In genomic region chrX:70384917-70385275, GRCm38 (mm10) we compare ENCODE assay signal across 8 mouse cellular contexts. TPM values are rescaled to one million over a fixed set of nuclear protein-coding genes. Genes with fewer than 3 reads are reported as not detected.
DNase-seq lines count a peak whose midpoint lies in the region; ATAC-seq and TF ChIP-seq lines count a peak whose summit lies in the region.

No protein-coding gene starts in this region.

- 35% methylated on average over 3 of the region's 3 CpGs for WGBS in heart, embryonic 15.5 days
- 50% methylated on average over 3 of the region's 3 CpGs for WGBS in hindbrain, embryonic 10.5 days
- 47% methylated on average over 3 of the region's 3 CpGs for WGBS in midbrain, embryonic 10.5 days

- no peaks in the 10 kb centered on the region for H3K9me3 ChIP-seq in heart, embryonic 15.5 days (replicated peaks)
- H3K9me3 ChIP-seq in G1E (replicated peaks), result no peaks in the 10 kb centered on the region
- H3K9me3 ChIP-seq in hindbrain, embryonic 10.5 days, result no peaks in the 10 kb centered on the region
- no peaks in the 10 kb centered on the region for H3K9me3 ChIP-seq in midbrain, embryonic 10.5 days (replicated peaks)

- no peak for ATAC-seq in heart, embryonic 15.5 days (replicated peaks; ENCODE audit: insufficient number of reproducible peaks, insufficient read depth, low FRiP score, low read depth)
- no peak for ATAC-seq in G1E (ENCODE audit: extremely low read depth, insufficient number of reproducible peaks, low FRiP score, poor library complexity, severe bottlenecking)

- peak overlapping the region; percentile 62 for H3K4me3 ChIP-seq in heart, embryonic 15.5 days
- peak overlapping the region; percentile 73 for H3K4me3 ChIP-seq in G1E (ENCODE audit: low read depth, low read length)
- H3K4me3 ChIP-seq in hindbrain, embryonic 10.5 days, result peak overlapping the region; percentile 60
- peak overlapping the region; percentile 63 for H3K4me3 ChIP-seq in midbrain, embryonic 10.5 days

- H3K9ac ChIP-seq in heart, embryonic 15.5 days, result peak overlapping the region; percentile 38; the same call in 1 of the 2 replicates

- no peaks in the 10 kb centered on the region for H3K27me3 ChIP-seq in heart, embryonic 15.5 days
- H3K27me3 ChIP-seq in G1E (ENCODE audit: insufficient read depth, low read length), result 0 out of 2 replicates have a peak, but pooled peaks cover 3% of the 10 kb centered on the region
- no peaks in the 10 kb centered on the region for H3K27me3 ChIP-seq in hindbrain, embryonic 10.5 days (ENCODE audit: insufficient read depth, poor library complexity, severe bottlenecking)
- no peaks in the 10 kb centered on the region for H3K27me3 ChIP-seq in midbrain, embryonic 10.5 days (ENCODE audit: low read depth, poor library complexity, severe bottlenecking)

- no peaks in the 10 kb centered on the region for H3K36me3 ChIP-seq in heart, embryonic 15.5 days
- peaks cover 21% of the 10 kb centered on the region for H3K36me3 ChIP-seq in G1E (replicated peaks)
- peaks cover 6% of the 10 kb centered on the region for H3K36me3 ChIP-seq in hindbrain, embryonic 10.5 days
- H3K36me3 ChIP-seq in midbrain, embryonic 10.5 days, result peaks cover 5% of the 10 kb centered on the region; the same call in 1 of the 2 replicates

- peaks cover 7% of the 10 kb centered on the region; the same call in 1 of the 2 replicates for H3K4me1 ChIP-seq in heart, embryonic 15.5 days (replicated peaks)
- H3K4me1 ChIP-seq in G1E (ENCODE audit: insufficient read depth, low read depth, low read length), result peaks cover 9% of the 10 kb centered on the region
- peaks cover 7% of the 10 kb centered on the region; the same call in 1 of the 2 replicates for H3K4me1 ChIP-seq in hindbrain, embryonic 10.5 days (replicated peaks)
- peaks cover 8% of the 10 kb centered on the region for H3K4me1 ChIP-seq in midbrain, embryonic 10.5 days

- TF ChIP-seq CTCF in G1E (IDR thresholded peaks at IDR 0.05; ENCODE audit: low read depth, low read length), result no peak

- no peak for DNase-seq in heart, adult 8-10 months (ENCODE audit: low spot score)
- no peak for DNase-seq in G1E (ENCODE audit: low spot score)
- no peak for DNase-seq in hindbrain, embryonic 10.5 days (ENCODE audit: low spot score)
- no peak for DNase-seq in midbrain, embryonic 10.5 days (ENCODE audit: low spot score)
- DNase-seq in embryo, embryonic 10 days (ENCODE audit: low spot score), result no peak
- DNase-seq in adrenal gland, postnatal 10 days, result no peak
- DNase-seq in c-Kit-positive CD71-positive TER-119-positive erythroid progenitor cells, embryonic 14.5 days (ENCODE audit: low spot score), result no peak

- H3K4me2 ChIP-seq in heart, embryonic 15.5 days, result peak overlapping the region; percentile 53

- peak overlapping the region; percentile 82; the same call in 1 of the 2 replicates for H3K27ac ChIP-seq in heart, embryonic 15.5 days
- H3K27ac ChIP-seq in hindbrain, embryonic 10.5 days, result peak overlapping the region; percentile 86
- H3K27ac ChIP-seq in midbrain, embryonic 10.5 days (replicated peaks), result peak overlapping the region; percentile 82

RNA-seq across cellular contexts. Expression of gene 1110012L19Rik, which starts 0.8 kb away (rescaled TPM):
- polyA plus RNA-seq in heart, embryonic 15.5 days (2015; fragmentation: Nextera tagmentation; extraction: Ambion mirVana), result 25.9 and 27.3 TPM in 2 replicates
- total RNA-seq in heart, adult 8-10 months (2022), result 10 to 100 TPM; 15.3 to 17.5 (median 16.2) TPM
- 3.2 and 5.1 TPM in 2 replicates for total RNA-seq in G1E (2014; fragmentation: Nextera tagmentation)
- total RNA-seq in G1E (2017), result 30.7 and 32.2 TPM in 2 replicates
- 0.47 and 0.50 TPM in 2 replicates for polyA plus RNA-seq in G1E (2012)
- polyA plus RNA-seq in hindbrain, embryonic 10.5 days (2016; fragmentation: Nextera tagmentation; extraction: Ambion mirVana), result 27.4 and 31.3 TPM in 2 replicates
- polyA plus RNA-seq in midbrain, embryonic 10.5 days (2016; fragmentation: Nextera tagmentation; extraction: Ambion mirVana), result 24.9 and 29.8 TPM in 2 replicates
- total RNA-seq in adrenal gland, postnatal 10 days (2021), result 10 to 100 TPM; 19.6 to 22.0 TPM

RNA-seq across cellular contexts. Expression of gene Ids, which starts 20.0 kb away (rescaled TPM):
- 1.5 and 1.6 TPM in 2 replicates for polyA plus RNA-seq in heart, embryonic 15.5 days (2015; fragmentation: Nextera tagmentation; extraction: Ambion mirVana)
- 10 to 100 TPM; 22.4 to 27.2 (median 25.5) TPM for total RNA-seq in heart, adult 8-10 months (2022)
- total RNA-seq in G1E (2014; fragmentation: Nextera tagmentation), result 22.1 and 24.5 TPM in 2 replicates
- total RNA-seq in G1E (2017), result 8.4 and 9.8 TPM in 2 replicates
- 1.6 and 2.1 TPM in 2 replicates for polyA plus RNA-seq in G1E (2012)
- polyA plus RNA-seq in hindbrain, embryonic 10.5 days (2016; fragmentation: Nextera tagmentation; extraction: Ambion mirVana), result 2.1 and 2.6 TPM in 2 replicates
- 1.5 and 2.4 TPM in 2 replicates for polyA plus RNA-seq in midbrain, embryonic 10.5 days (2016; fragmentation: Nextera tagmentation; extraction: Ambion mirVana)
- 10 to 100 TPM; 22.7 to 26.3 TPM for total RNA-seq in adrenal gland, postnatal 10 days (2021)

Comparison
In these comparisons a context has a peak if more than half of its experiments do, and no peak if none do; other contexts are left out.
1. RNA of gene 1110012L19Rik, which starts 0.8 kb away (polyA plus RNA-seq): 27.4 to 31.3 TPM in hindbrain, embryonic 10.5 days, 25.9 to 27.3 TPM in heart, embryonic 15.5 days and 24.9 to 29.8 TPM in midbrain, embryonic 10.5 days; 0.47 to 0.50 TPM in G1E; every median in the first group is over 10 times any median in the second.
2. Peak in every context shown above with its lines, with median percentiles within 50 percentile points of each other: H3K27ac ChIP-seq and H3K4me3 ChIP-seq.